Mouse (Mus musculus) kidney, postnatal 0 days (tissue): ENCODE results near the gene Ehd2. TPM values are rescaled to one million over a fixed set of nuclear protein-coding genes. Genes with fewer than 3 reads are reported as not detected.
"Not testable (repeated sequence)": the region's sequence is repeated elsewhere in the genome, so short reads cannot be mapped to it uniquely, and the experiment has no call there.

Experiments used
- ATAC-seq: fragments of 200-750 bp; cut with Nextera tagmentation; replicated peaks from 2 replicates; pipeline ENCODE4 v1.8.0; 2017; ENCODE audit warnings: low read depth, moderate number of reproducible peaks, moderate TSS enrichment, moderate library complexity; ENCODE audit not compliant: low FRiP score
- DNase-seq: peaks from one replicate; pipeline ENCODE4 v3.0.0-alpha.2; 2016; ENCODE audit warnings: low spot score
- H3K27ac ChIP-seq: fragments of 300-500 bp; sonication (generic); 2 replicates; pipeline ENCODE4 v1.5.1; 2014; ENCODE audit warnings: mild to moderate bottlenecking
- H3K27me3 ChIP-seq: fragments of 300-500 bp; sonication (generic); 2 replicates; pipeline ENCODE4 v1.6.1; 2014; ENCODE audit warnings: low read length, mixed read lengths; ENCODE audit not compliant: insufficient read depth
- H3K36me3 ChIP-seq: fragments of 300-500 bp; sonication (generic); 2 replicates; pipeline ENCODE4 v1.6.1; 2014; ENCODE audit warnings: low read length, mixed read lengths; ENCODE audit not compliant: insufficient read depth
- H3K4me1 ChIP-seq: fragments of 300-500 bp; sonication (generic); replicated peaks from 2 replicates; pipeline ENCODE4 v1.6.1; 2014; ENCODE audit warnings: antibody characterized with exemption, low read length, mixed read lengths; ENCODE audit not compliant: insufficient read depth
- H3K4me2 ChIP-seq: fragments of 300-500 bp; sonication (generic); 2 replicates; pipeline ENCODE4 v1.6.1; 2014; ENCODE audit warnings: mild to moderate bottlenecking, low read length, moderate library complexity, mixed read lengths
- H3K4me3 ChIP-seq: fragments of 300-500 bp; sonication (generic); replicated peaks from 2 replicates; pipeline ENCODE4 v1.5.1; 2014; ENCODE audit warnings: low read depth, low read length
- H3K9ac ChIP-seq: fragments of 300-500 bp; sonication (generic); 2 replicates; pipeline ENCODE4 v1.6.1; 2014; ENCODE audit warnings: low read depth, low read length
- H3K9me3 ChIP-seq: fragments of 300-500 bp; sonication (generic); replicated peaks from 2 replicates; pipeline ENCODE4 v1.6.1; 2016; ENCODE audit warnings: low read length, inconsistent platforms, mixed read lengths
- CTCF ChIP-seq: IDR thresholded peaks from 2 replicates; pipeline ENCODE4 v1.5.1; 2016; ENCODE audit warnings: antibody characterized with exemption, low read depth, mild to moderate bottlenecking, moderate library complexity
- WGBS: fragments of 180-500 bp; shearing (Covaris S2); extraction: QIAGEN DNeasy Blood & Tissue Kit; methylation state at CpG from one replicate; pipeline ENCODE4 v1.1.7; 2014; 5-methylcytosine and 5-hydroxymethylcytosine counted together
- polyA plus RNA-seq: library from polyadenylated mRNA; unstranded; fragments of >200 nt; fragmentation: Nextera tagmentation; extraction: Ambion mirVana; gene quantifications from 2 replicates; pipeline ENCODE4 v1.2.1, GENCODE M21; 2015

Ehd2 gene
- polyA plus RNA-seq, 1 experiment from 2014 or later: 24.6 TPM

- peaks cover 16% of the 10 kb centered on the region; the same call in 1 of the 2 replicates for H3K36me3 ChIP-seq
- H3K4me3 ChIP-seq: no peak overlapping the region
- TF ChIP-seq CTCF: no peak
- no peak overlapping the region for H3K9ac ChIP-seq
- H3K4me2 ChIP-seq: peak overlapping the region; percentile 70; the same call in 1 of the 2 replicates
- H3K27ac ChIP-seq: no peak overlapping the region
- H3K9me3 ChIP-seq: no peaks in the 10 kb centered on the region
- no peak for DNase-seq
- H3K27me3 ChIP-seq: no peaks in the 10 kb centered on the region
- peaks cover 10% of the 10 kb centered on the region for H3K4me1 ChIP-seq
- WGBS: 86% methylated on average over 9 of the region's 9 CpGs
- no peak for ATAC-seq
Measured at GRCm38 (mm10) chr7:15919947-15920346, 47.4 kb downstream of the Ehd2 start.

- no peak for ATAC-seq
- H3K9ac ChIP-seq: no peak overlapping the region
Measured at GRCm38 (mm10) chr7:15918371-15918770, 49.0 kb downstream of the Ehd2 start.

GRCm38 (mm10) chr7:15916996-15917395, 50.4 kb downstream of the Ehd2 start:
- Histone ChIP-seq H3K27me3 (no peaks in the 10 kb centered on the region), H3K4me3 (no peak overlapping the region), H3K4me2 (no peak overlapping the region), H3K36me3 (peaks cover 16% of the 10 kb centered on the region; the same call in 1 of the 2 replicates), H3K9ac (no peak overlapping the region), H3K4me1 (peaks cover 10% of the 10 kb centered on the region), H3K27ac (no peak overlapping the region), H3K9me3 (no peaks in the 10 kb centered on the region)
- 72% methylated on average over 4 of the region's 4 CpGs for WGBS
- DNase-seq (no peak), ATAC-seq (no peak)
- TF ChIP-seq CTCF: no peak

More at GRCm38 (mm10) chr7:15918371-15918770, 49.0 kb downstream of the Ehd2 start:
- DNase-seq: no peak
- no peak for TF ChIP-seq CTCF
- Histone ChIP-seq H3K4me1 (peaks cover 10% of the 10 kb centered on the region), H3K27me3 (no peaks in the 10 kb centered on the region), H3K4me2 (no peak overlapping the region), H3K4me3 (no peak overlapping the region), H3K9me3 (no peaks in the 10 kb centered on the region), H3K36me3 (peaks cover 16% of the 10 kb centered on the region; the same call in 1 of the 2 replicates), H3K27ac (no peak overlapping the region)

GRCm38 (mm10) chr7:15916134-15916723, 51.1 kb downstream of the Ehd2 start:
- no peak for DNase-seq
- Histone ChIP-seq H3K4me3 (no peak overlapping the region), H3K9me3 (no peaks in the 10 kb centered on the region), H3K27ac (no peak overlapping the region), H3K4me2 (no peak overlapping the region), H3K9ac (no peak overlapping the region), H3K36me3 (peaks cover 16% of the 10 kb centered on the region; the same call in 1 of the 2 replicates), H3K27me3 (no peaks in the 10 kb centered on the region), H3K4me1 (peaks cover 9% of the 10 kb centered on the region)
- TF ChIP-seq CTCF: no peak
- WGBS: 80% methylated on average over 3 of the region's 3 CpGs
- no peak for ATAC-seq

- H3K9me3 ChIP-seq, H3K4me1 ChIP-seq, DNase-seq, H3K4me2 ChIP-seq, H3K27ac ChIP-seq, ATAC-seq, H3K4me3 ChIP-seq, H3K27me3 ChIP-seq, H3K9ac ChIP-seq: not testable (repeated sequence)
- peaks cover 16% of the 10 kb centered on the region; the same call in 1 of the 2 replicates for H3K36me3 ChIP-seq
- 87% methylated on average over 4 of the region's 4 CpGs for WGBS
Measured at GRCm38 (mm10) chr7:15915695-15916094, 51.7 kb downstream of the Ehd2 start.

GRCm38 (mm10) chr7:15914751-15915150, 52.6 kb downstream of the Ehd2 start:
- WGBS: 87% methylated on average over 2 of the region's 2 CpGs
- TF ChIP-seq CTCF: no peak

GRCm38 (mm10) chr7:15914252-15914651, 53.1 kb downstream of the Ehd2 start:
- ATAC-seq: no peak
- Histone ChIP-seq H3K4me3 (no peak overlapping the region), H3K27me3 (no peaks in the 10 kb centered on the region), H3K27ac (no peak overlapping the region), H3K36me3 (peaks cover 7% of the 10 kb centered on the region; the same call in 1 of the 2 replicates), H3K4me1 (no peaks in the 10 kb centered on the region), H3K4me2 (no peak overlapping the region), H3K9me3 (no peaks in the 10 kb centered on the region), H3K9ac (no peak overlapping the region)
- 36% methylated on average over 2 of the region's 2 CpGs for WGBS
- peak; percentile 84 for TF ChIP-seq CTCF
- DNase-seq: peak; percentile 70

More at GRCm38 (mm10) chr7:15914751-15915150, 52.6 kb downstream of the Ehd2 start:
- Histone ChIP-seq H3K27ac (no peak overlapping the region), H3K27me3 (no peaks in the 10 kb centered on the region), H3K9ac (no peak overlapping the region), H3K36me3 (peaks cover 12% of the 10 kb centered on the region; the same call in 1 of the 2 replicates), H3K4me1 (no peaks in the 10 kb centered on the region), H3K9me3 (no peaks in the 10 kb centered on the region), H3K4me2 (no peak overlapping the region), H3K4me3 (no peak overlapping the region)
- DNase-seq (no peak), ATAC-seq (no peak)
